Mouse (Mus musculus) ovary, postnatal 36 days (tissue): ENCODE results near the gene Snrnp200.
A peak's percentile ranks its signal among the peaks of the same experiment; 100 is the strongest.
"Not testable (repeated sequence)": the region's sequence is repeated elsewhere in the genome, so short reads cannot be mapped to it uniquely, and the experiment has no call there.

ENCODE experiments used
- DNase-seq: peaks from one replicate; pipeline ENCODE4 v3.0.0; 2022; ENCODE audit warnings: low spot score, mixed read lengths

Snrnp200 gene

GRCm38 (mm10) chr2:127254604-127255134 lies 46.5 kb downstream of the Snrnp200 start:
- DNase-seq: no peak

DNA sequence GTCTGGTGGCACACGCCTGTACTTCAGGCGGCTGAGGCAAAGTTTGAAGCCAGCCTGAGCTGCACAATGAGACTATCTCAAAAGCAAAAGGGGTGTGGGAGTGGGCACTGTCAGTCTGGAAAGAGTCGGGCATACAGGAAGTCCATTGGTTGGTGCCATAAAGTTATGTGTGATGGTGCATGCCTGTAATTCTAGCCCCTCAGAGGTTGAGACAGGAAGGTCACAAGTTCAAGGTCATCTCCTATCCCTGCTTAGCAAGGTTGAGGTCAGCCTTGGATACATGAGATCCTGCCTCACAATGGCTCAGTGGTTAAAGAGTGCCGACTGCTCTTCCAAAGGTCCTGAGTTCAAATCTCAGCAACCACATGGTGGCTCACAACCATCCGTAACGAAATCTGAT lies 47.1 kb downstream of the Snrnp200 start:
- no peak for DNase-seq

DNA sequence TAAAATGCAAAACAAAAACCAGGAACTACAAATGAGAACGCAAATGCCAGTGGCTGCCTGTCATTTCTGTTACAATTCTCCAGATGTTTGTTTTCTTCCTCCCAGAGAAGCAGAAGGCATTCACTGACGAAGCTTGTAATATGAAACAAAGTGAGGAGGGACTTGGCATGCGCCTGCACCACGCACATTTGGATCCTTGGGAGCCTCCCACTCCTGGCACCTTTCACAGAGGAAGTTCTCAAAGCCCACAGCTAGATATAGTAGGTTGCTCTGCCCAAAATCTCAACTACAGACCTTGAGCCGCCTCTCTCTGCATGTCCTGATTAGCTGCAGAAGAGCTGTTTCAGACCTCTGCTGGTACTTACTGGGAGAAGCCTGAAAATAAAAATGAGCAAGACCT lies 51.2 kb downstream of the Snrnp200 start:
- peak; percentile 29 for DNase-seq

DNA sequence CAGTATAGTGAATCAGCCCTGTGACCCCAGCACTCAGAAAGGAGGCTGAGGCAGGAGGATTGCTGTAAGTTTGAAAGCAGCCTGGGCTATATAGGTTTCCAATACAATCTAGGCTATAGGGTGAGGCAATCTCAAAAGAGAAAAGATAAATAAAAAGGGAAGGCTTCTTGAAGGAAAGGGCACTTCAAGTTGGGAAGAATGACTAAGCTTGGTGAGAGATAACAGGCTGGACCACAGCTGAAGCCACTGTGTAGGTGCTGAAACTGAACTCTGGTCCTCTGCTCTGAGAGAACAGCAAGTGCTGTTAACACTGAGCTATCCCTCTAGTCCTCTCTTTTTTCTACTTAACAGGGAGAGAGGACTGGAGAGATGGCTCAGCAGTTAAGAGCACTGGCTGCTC lies 54.3 kb downstream of the Snrnp200 start:
- no peak for DNase-seq

GRCm38 (mm10) chr2:127267854-127268253 lies 59.7 kb downstream of the Snrnp200 start:
- no peak for DNase-seq

DNA sequence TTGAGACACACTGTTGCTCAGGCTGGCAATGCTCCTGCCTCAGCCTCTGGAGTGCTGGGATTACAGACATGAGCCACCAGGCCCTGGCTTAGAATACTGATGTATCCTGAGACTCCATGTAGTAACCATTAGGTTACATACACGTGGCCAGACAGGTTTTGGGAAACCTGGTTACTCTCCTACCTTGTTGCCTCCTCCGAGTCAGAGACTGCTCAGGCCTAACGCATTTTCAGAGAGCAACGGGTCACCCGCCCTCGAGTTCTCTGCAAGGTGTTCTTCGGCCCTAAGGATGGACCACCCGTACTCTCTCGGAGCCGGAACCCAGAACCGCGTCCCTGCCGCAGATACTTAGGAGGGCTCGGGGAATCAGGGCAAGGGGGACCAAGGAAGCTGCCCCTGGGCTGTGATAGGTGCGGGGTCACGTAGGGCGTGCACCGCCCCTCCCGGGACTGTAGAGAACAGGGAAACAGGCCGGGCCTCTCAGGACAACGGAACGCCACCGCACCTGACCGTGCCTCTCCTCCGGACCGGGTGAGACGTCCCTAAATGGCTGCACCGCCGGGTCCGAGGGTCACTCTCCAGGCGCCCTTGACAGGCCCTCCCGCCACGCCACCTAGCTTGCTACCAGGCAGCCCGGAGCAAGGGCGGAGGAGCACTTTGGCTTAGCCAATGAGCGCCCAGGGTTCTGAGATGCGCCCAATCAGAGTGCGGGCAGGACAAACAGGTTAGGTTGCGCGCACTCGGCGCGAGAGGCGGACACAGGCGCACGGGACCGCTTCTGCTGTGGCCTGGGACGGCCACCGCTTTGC lies 61.5 kb downstream of the Snrnp200 start, which contains the start of gene Stard7:
TSS of gene Stard7 (plus strand) at position 728 of the 809 bp plus-strand sequence.
- DNase-seq: peak; percentile 94

DNA sequence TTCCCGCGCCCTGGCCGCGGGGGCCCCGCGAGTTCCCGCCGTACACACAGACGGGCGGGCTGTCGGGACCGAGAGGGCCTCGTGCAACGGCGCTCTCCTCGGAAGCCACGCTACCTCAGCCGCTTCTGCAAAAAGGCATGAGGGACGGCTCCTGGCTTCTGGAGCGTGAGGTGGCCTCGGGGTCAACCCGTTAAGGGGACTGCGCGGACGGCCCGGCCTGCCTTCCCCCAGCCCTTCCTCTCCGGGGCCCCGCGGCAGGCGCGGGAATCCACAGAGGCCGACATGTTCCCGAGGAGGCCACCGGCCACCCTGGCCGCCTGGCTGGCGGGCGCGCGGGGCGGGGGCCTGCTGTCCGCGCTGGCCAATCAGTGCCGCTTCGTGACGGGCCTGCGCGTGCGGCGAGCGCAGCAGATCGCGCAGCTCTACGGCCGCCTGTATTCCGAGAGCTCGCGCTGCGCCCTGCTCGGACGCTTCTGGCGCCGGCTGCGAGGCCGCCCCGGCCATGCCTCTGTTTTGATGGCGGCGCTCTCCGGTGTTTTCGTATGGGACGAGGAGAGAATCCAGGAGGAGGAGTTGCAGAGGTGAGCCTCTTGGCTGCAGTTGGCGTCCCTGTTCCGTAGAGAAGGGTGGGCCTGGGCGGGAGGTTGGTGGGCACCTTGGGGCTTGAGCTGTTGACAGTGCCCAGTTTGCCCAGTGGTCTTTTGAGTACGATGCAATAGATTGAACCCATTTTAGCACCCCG lies 62.3 kb downstream of the Snrnp200 start:
- DNase-seq: peak; percentile 88

DNA sequence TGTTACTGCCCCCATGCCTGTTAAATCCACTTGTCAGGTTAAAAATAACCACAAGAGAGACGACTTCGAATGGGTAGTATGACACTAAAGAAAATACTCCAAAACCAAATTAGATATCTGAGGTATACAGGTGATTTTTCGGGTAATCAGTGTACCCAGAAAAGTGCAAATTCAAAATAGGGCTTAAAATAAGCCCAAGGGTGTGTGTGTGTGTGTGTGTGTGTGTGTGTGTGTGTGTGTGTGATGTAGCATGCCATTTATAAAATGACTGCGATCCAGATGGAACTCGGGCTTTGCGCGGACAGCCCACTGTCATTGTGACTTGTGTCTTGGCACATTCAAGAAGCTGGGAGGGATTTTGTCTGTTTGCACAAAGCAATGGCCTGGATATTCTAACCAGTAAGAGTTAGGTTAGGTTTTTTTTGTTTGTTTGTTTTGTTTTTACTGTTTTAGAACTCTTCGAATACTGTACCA lies 62.9 kb downstream of the Snrnp200 start:
- DNase-seq: no peak

- not testable (repeated sequence) for DNase-seq
Observed at GRCm38 (mm10) chr2:127272049-127272448, 63.9 kb downstream of the Snrnp200 start.

GRCm38 (mm10) chr2:127272806-127273205 lies 64.6 kb downstream of the Snrnp200 start:
- DNase-seq: no peak

GRCm38 (mm10) chr2:127274590-127274989 lies 66.4 kb downstream of the Snrnp200 start:
- no peak for DNase-seq

GRCm38 (mm10) chr2:127275551-127276320 lies 67.5 kb downstream of the Snrnp200 start:
- no peak for DNase-seq

DNA sequence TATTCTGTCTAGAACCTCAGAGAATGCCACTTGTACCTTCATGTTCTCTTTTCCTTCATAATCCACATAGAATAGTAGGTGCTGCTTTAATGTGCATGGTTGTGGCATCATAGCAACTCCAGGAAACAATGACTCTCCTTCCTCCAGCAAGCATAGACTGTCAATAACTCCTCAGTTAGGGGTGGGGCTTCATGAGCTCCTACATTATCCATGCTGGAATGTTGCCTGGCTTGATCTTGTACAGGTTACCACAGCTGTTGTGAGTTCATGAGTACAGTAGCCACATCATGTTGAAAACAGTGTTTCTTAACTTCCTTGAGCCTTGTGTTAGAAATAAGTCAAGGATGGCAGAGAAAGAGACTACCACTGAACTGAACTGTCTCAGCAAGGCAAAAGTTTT lies 70.0 kb downstream of the Snrnp200 start:
- no peak for DNase-seq
